Mouse (Mus musculus): ENCODE results near the gene Tgfb1.

DNA sequence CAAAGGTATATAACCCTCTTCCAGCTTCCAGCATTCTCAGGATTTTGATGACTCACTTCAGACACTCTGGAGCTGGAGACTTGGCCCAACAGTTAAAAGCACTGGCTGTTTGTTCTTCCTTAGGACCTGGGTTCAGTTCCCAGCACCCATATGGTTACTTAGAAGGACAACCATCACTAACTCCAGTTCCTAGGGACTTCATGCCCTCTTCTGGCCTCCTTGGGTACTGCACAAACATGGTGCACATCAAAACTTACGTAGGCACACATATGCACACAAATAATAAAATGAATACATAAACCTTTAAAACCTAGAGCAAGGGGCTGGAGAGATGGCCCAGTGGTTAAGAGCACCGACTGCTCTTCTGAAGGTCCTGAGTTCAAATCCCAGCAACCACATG lies 15.5 kb downstream of the Tgfb1 start:
- no peak for TF ChIP-seq CTCF (IDR thresholded peaks at IDR 0.05; ENCODE audit: control insufficient read depth, insufficient read depth, low read length)
- no peak for TF ChIP-seq POLR2A (IDR thresholded peaks at IDR 0.05; ENCODE audit: borderline replicate concordance, control insufficient read depth, low read depth, low read length)
